Mouse (Mus musculus): Measurements from ENCODE around the gene Ank3. TPM values are rescaled to one million over a fixed set of nuclear protein-coding genes. Genes with fewer than 3 reads are reported as not detected.

Ank3 gene
- polyA plus RNA-seq (2017; shearing (Covaris generic)): 1.2 TPM

DNA sequence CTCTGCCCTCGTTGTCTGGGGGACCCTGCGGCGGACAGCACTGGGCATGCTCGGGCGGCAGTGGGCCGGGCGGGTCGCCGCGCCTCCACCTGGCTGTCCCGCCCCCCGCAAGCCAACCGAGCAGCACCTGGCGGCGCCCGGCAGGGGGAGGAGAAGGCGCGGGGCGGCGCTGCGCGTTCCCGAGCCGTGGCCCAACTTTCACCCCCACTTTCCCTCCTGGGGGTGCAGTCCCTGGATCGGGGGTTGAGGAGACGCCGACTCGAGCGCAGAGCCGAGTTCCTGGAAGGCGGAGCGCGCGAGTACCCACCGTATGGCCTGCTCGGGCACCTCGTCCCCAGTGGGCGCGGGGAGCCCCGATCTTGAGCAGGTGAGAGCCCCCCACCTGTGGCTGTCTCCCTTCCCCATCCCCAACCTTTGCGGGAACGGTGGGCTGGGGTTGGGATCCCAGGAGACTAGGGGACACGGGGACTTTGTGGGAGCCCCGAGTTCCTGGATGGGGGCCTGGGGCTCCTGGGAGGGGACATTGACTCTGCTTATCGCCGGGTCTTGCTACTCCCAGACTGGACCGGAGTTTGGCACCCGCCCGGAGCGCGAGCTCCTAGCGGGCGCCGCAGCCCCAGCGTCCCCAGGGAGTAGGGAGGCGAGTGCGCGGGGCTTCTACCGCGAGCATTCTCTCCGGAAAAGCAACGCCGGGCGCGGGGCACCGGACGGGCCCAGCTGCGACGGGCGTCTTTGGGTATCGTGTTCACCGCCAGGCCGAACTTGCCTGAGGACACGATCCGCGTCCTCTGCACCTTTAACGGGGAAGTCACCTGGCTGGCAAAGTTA is at the start of gene Ank3:
Gene Ank3, plus strand, starts transcription at position 11 of the 828 bp plus-strand sequence.

DNA sequence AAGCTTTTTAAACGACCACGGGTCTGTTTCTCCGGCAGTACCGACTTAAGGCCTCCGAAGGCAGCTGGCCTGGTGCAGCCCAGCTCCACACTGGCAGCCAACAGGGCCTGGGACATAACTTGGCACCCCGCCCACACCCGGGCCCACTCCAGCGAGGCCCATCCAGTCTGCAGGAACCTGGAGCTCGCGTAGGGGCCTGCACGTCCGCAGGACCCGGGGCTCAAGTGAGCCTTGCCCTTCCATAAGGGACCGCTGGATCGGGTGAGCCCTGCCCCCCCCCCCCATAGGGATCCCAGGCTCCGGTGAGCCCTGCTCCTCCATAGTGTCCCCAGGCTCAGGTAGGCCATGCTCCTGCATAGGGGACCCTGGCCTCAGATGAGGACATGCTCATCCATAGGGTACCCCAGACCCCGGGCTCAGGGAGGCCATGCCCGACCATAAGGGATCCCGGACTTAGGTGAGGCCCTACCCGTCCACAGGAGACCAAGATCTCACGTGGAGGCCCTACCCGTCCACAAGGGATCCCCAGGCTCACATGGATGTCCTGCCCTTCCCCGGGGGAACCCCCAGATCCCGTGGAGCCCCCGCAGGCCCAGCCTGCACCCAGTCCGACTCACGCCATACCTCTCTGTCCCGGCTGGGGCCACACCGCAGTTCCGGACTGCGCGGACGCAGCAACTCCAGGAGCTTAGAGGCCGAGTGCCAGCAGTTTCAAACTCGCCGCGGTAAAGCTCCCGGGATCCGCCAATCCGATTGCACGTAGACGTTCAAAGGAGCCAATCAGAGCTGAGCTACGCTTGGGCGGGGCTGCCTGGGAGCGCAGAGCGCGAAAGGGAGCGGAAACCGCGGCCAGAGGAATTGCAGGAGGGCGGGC is 46.1 kb upstream of the Ank3 start, which contains the start of gene Cdk1:
Gene Cdk1, minus strand, starts transcription at position 727 of the 874 bp plus-strand sequence.

Other genes starting within 250 kb of the Ank3 start
- 0.15 TPM for gene Rhobtb1, start 247.3 kb upstream of the Ank3 start, polyA plus RNA-seq (2017; shearing (Covaris generic))
- gene A930033H14Rik, start 185.7 kb upstream of the Ank3 start, polyA plus RNA-seq (2017; shearing (Covaris generic)): not detected
- gene Cdk1, start 45.8 kb upstream of the Ank3 start, polyA plus RNA-seq (2017; shearing (Covaris generic)): 19.2 TPM